Mouse (Mus musculus): ENCODE results near the gene Cyp46a1.

Gene Cyp46a1

GRCm38 (mm10) chr12:108399191-108399590 lies 65.0 kb downstream of the Cyp46a1 start:
- DNase-seq (ENCODE audit: low spot score), result no peak

GRCm38 (mm10) chr12:108400951-108401350 lies 66.8 kb downstream of the Cyp46a1 start:
- DNase-seq (ENCODE audit: low spot score), result no peak

- no peak for DNase-seq (ENCODE audit: low spot score)
Observed at GRCm38 (mm10) chr12:108403957-108404356, 69.8 kb downstream of the Cyp46a1 start.

GRCm38 (mm10) chr12:108409100-108409499 lies 74.9 kb downstream of the Cyp46a1 start:
- no peak for DNase-seq (ENCODE audit: low spot score)

GRCm38 (mm10) chr12:108410416-108411208 lies 76.4 kb downstream of the Cyp46a1 start:
- DNase-seq (ENCODE audit: low spot score), result no peak
